12 mouse cellular contexts compared by ENCODE assay signal in genomic region chr7:105170773-105171172, GRCm38 (mm10). TPM values are rescaled to one million over a fixed set of nuclear protein-coding genes. Genes with fewer than 3 reads are reported as not detected.
DNase-seq lines count a peak whose midpoint lies in the region; ATAC-seq and TF ChIP-seq lines count a peak whose summit lies in the region.
"Had no signal": no experiment of that assay in that cellular context is flagged by ENCODE, and none has a peak within 500 bp of the region (broad histone marks: within the 10 kb centered on the region; RNA-seq: fewer than 3 reads in every experiment).

No protein-coding gene starts in this region.

- no peaks in the 10 kb centered on the region for H3K36me3 ChIP-seq in lung, embryonic 14.5 days (ENCODE audit: insufficient read depth)
- H3K36me3 ChIP-seq: limb, embryonic 15.5 days had no signal

- H3K4me2 ChIP-seq in lung, embryonic 14.5 days = no peak overlapping the region
- H3K4me2 ChIP-seq: limb, embryonic 15.5 days had no signal

- DNase-seq in gastrocnemius, adult 2 months = no peak
- DNase-seq in gastrocnemius, postnatal 36 days = no peak
- peak; percentile 60 for DNase-seq in lung, embryonic 14.5 days
- no peak for DNase-seq in lung, postnatal 25 days (ENCODE audit: low spot score)
- peak; percentile 52 for DNase-seq in adipocyte (ENCODE audit: low spot score)
- peak; percentile 18 to 42 for DNase-seq in layer of hippocampus, postnatal 14 days (ENCODE audit: low spot score in 2 of 2)
- DNase-seq in gastrocnemius, adult 18-20 months (ENCODE audit: low spot score) = no peak
- DNase-seq in urinary bladder, postnatal 10 days (ENCODE audit: low spot score) = no peak

- H3K9ac ChIP-seq in lung, embryonic 14.5 days = no peak overlapping the region
- H3K9ac ChIP-seq: limb, embryonic 15.5 days had no signal

- H3K4me1 ChIP-seq in lung, embryonic 14.5 days (ENCODE audit: insufficient read depth) = no peaks in the 10 kb centered on the region
- H3K4me1 ChIP-seq: limb, embryonic 15.5 days had no signal

- 44% methylated on average over 4 of the region's 4 CpGs for WGBS in lung, embryonic 14.5 days

- ATAC-seq in lung, embryonic 14.5 days (ENCODE audit: insufficient read depth) = no peak

- no peaks in the 10 kb centered on the region for H3K27me3 ChIP-seq in lung, embryonic 14.5 days (ENCODE audit: insufficient read depth, low read length)
- H3K27me3 ChIP-seq: limb, embryonic 15.5 days had no signal

- TF ChIP-seq CTCF in gastrocnemius, adult 2 months (IDR thresholded peaks at IDR 0.05) = peak; percentile 52
- TF ChIP-seq CTCF in lung, embryonic 14.5 days (IDR thresholded peaks at IDR 0.05; ENCODE audit: low read depth) = peak; percentile 65

- intact Hi-C loops in gastrocnemius, adult 2 months (cut with DNase I) = no loop called here
- intact Hi-C loops in gastrocnemius, postnatal 36 days (cut with DNase I) = no loop called here

- H3K27ac ChIP-seq in gastrocnemius, adult 2 months = no peak overlapping the region
- H3K27ac ChIP-seq in lung, embryonic 14.5 days (ENCODE audit: low read depth) = no peak overlapping the region
- H3K27ac ChIP-seq: limb, embryonic 15.5 days had no signal

- H3K4me3 ChIP-seq in gastrocnemius, adult 2 months = no peak overlapping the region
- no peak overlapping the region for H3K4me3 ChIP-seq in lung, embryonic 14.5 days (ENCODE audit: low read depth, low read length)
- H3K4me3 ChIP-seq: limb, embryonic 15.5 days had no signal

- H3K9me3 ChIP-seq in lung, embryonic 14.5 days (ENCODE audit: low read depth, low read length) = no peaks in the 10 kb centered on the region
- H3K9me3 ChIP-seq: limb, embryonic 15.5 days had no signal

RNA-seq across cellular contexts. Expression of gene Olfr684, which starts 7.3 kb away (rescaled TPM):
- total RNA-seq in gastrocnemius, adult 2 months (2021) = not detected
- total RNA-seq in gastrocnemius, postnatal 36 days (2021) = not detected
- polyA plus RNA-seq in lung, embryonic 14.5 days (2014; fragmentation: Nextera tagmentation; extraction: Ambion mirVana) = not detected in 2 replicates
- not detected for total RNA-seq in layer of hippocampus, postnatal 14 days (2021)
- not detected for total RNA-seq in gastrocnemius, adult 18-20 months (2021)
- polyA plus RNA-seq: heart, embryonic 14.5 days; limb, embryonic 15.5 days; neural tube, embryonic 11.5 days; testis, adult 2 months had no signal

RNA-seq across cellular contexts. Expression of gene Olfr685, which starts 15.0 kb away (rescaled TPM):
- not detected for total RNA-seq in gastrocnemius, adult 2 months (2021)
- not detected for total RNA-seq in gastrocnemius, postnatal 36 days (2021)
- polyA plus RNA-seq in lung, embryonic 14.5 days (2014; fragmentation: Nextera tagmentation; extraction: Ambion mirVana) = not detected in 2 replicates
- not detected for total RNA-seq in layer of hippocampus, postnatal 14 days (2021)
- total RNA-seq in gastrocnemius, adult 18-20 months (2021) = not detected
- polyA plus RNA-seq: heart, embryonic 14.5 days; limb, embryonic 15.5 days; neural tube, embryonic 11.5 days; testis, adult 2 months had no signal

RNA-seq across cellular contexts. Expression of gene Olfr683, which starts 24.0 kb away (rescaled TPM):
- not detected for total RNA-seq in gastrocnemius, adult 2 months (2021)
- total RNA-seq in gastrocnemius, postnatal 36 days (2021) = not detected
- polyA plus RNA-seq in lung, embryonic 14.5 days (2014; fragmentation: Nextera tagmentation; extraction: Ambion mirVana) = not detected in 2 replicates
- total RNA-seq in layer of hippocampus, postnatal 14 days (2021) = not detected
- not detected for total RNA-seq in gastrocnemius, adult 18-20 months (2021)
- polyA plus RNA-seq: heart, embryonic 14.5 days; limb, embryonic 15.5 days; neural tube, embryonic 11.5 days; testis, adult 2 months had no signal

RNA-seq across cellular contexts. Expression of gene Olfr686, which starts 36.5 kb away (rescaled TPM):
- total RNA-seq in gastrocnemius, adult 2 months (2021) = not detected
- total RNA-seq in gastrocnemius, postnatal 36 days (2021) = not detected
- not detected in 2 replicates for polyA plus RNA-seq in lung, embryonic 14.5 days (2014; fragmentation: Nextera tagmentation; extraction: Ambion mirVana)
- total RNA-seq in layer of hippocampus, postnatal 14 days (2021) = not detected
- total RNA-seq in gastrocnemius, adult 18-20 months (2021) = not detected
- polyA plus RNA-seq: heart, embryonic 14.5 days; limb, embryonic 15.5 days; neural tube, embryonic 11.5 days; testis, adult 2 months had no signal

RNA-seq across cellular contexts. Expression of gene Olfr681, which starts 54.1 kb away (rescaled TPM):
- total RNA-seq in gastrocnemius, adult 2 months (2021) = not detected
- not detected for total RNA-seq in gastrocnemius, postnatal 36 days (2021)
- polyA plus RNA-seq in lung, embryonic 14.5 days (2014; fragmentation: Nextera tagmentation; extraction: Ambion mirVana) = not detected in 2 replicates
- total RNA-seq in layer of hippocampus, postnatal 14 days (2021) = not detected
- not detected for total RNA-seq in gastrocnemius, adult 18-20 months (2021)
- polyA plus RNA-seq: heart, embryonic 14.5 days; limb, embryonic 15.5 days; neural tube, embryonic 11.5 days; testis, adult 2 months had no signal

Comparison
In these comparisons a context has a peak if more than half of its experiments do, and no peak if none do; other contexts are left out.
1. DNase-seq: peak in lung, embryonic 14.5 days (single experiment), adipocyte (single experiment) and layer of hippocampus, postnatal 14 days (2 of 2); none in gastrocnemius, adult 2 months (single experiment), gastrocnemius, postnatal 36 days (0 of 2), lung, postnatal 25 days (single experiment), gastrocnemius, adult 18-20 months (single experiment) and urinary bladder, postnatal 10 days (single experiment).